Mouse (Mus musculus): ENCODE data around the gene Cap1.

The Cap1 gene

GRCm38 (mm10) chr4:122886579-122887254 is 861 bp upstream of the Cap1 start:
- peak; percentile 76 for DNase-seq (ENCODE audit: low read depth)

GRCm38 (mm10) chr4:122884481-122885340 is 1.1 kb downstream of the Cap1 start:
- peak; percentile 76 for DNase-seq (ENCODE audit: low read depth)

- DNase-seq (ENCODE audit: low read depth): peak; percentile 74
These were observed 1.8 kb downstream of the Cap1 start for GRCm38 (mm10) chr4:122884051-122884450.

GRCm38 (mm10) chr4:122883294-122883693 is 2.6 kb downstream of the Cap1 start:
- DNase-seq (ENCODE audit: low read depth): peak; percentile 44

GRCm38 (mm10) chr4:122882544-122882943 is 3.3 kb downstream of the Cap1 start:
- DNase-seq (ENCODE audit: low read depth): no peak

- peak; percentile 59 for DNase-seq (ENCODE audit: low read depth)
These were observed 7.4 kb downstream of the Cap1 start for GRCm38 (mm10) chr4:122878333-122879070.

- DNase-seq (ENCODE audit: low read depth): no peak
These were observed 12.3 kb downstream of the Cap1 start for GRCm38 (mm10) chr4:122873512-122873911.

GRCm38 (mm10) chr4:122873003-122873402 is 12.9 kb downstream of the Cap1 start:
- DNase-seq (ENCODE audit: low read depth): peak; percentile 74

GRCm38 (mm10) chr4:122871989-122872388 is 13.9 kb downstream of the Cap1 start:
- peak; percentile 87 for DNase-seq (ENCODE audit: low read depth)

GRCm38 (mm10) chr4:122871269-122871668 is 14.6 kb downstream of the Cap1 start:
- DNase-seq (ENCODE audit: low read depth): no peak

GRCm38 (mm10) chr4:122870741-122871140 is 15.1 kb downstream of the Cap1 start:
- no peak for DNase-seq (ENCODE audit: low read depth)

GRCm38 (mm10) chr4:122870027-122870426 is 15.8 kb downstream of the Cap1 start:
- peak; percentile 67 for DNase-seq (ENCODE audit: low read depth)

GRCm38 (mm10) chr4:122868041-122868440 is 17.8 kb downstream of the Cap1 start:
- peak; percentile 93 for DNase-seq (ENCODE audit: low read depth)

- DNase-seq (ENCODE audit: low read depth): no peak
These were observed 24.0 kb downstream of the Cap1 start for GRCm38 (mm10) chr4:122861836-122862235.

GRCm38 (mm10) chr4:122859096-122859674 is 26.7 kb downstream of the Cap1 start:
- no peak for DNase-seq (ENCODE audit: low read depth)

GRCm38 (mm10) chr4:122857909-122858308 is 27.9 kb downstream of the Cap1 start:
- DNase-seq (ENCODE audit: low read depth): peak; percentile 41

GRCm38 (mm10) chr4:122854770-122855169 is 31.1 kb downstream of the Cap1 start:
- no peak for DNase-seq (ENCODE audit: low read depth)

- DNase-seq (ENCODE audit: low read depth): no peak
These were observed 32.2 kb downstream of the Cap1 start for GRCm38 (mm10) chr4:122853691-122854090.

GRCm38 (mm10) chr4:122851535-122851934 is 34.3 kb downstream of the Cap1 start:
- DNase-seq (ENCODE audit: low read depth): no peak

- DNase-seq (ENCODE audit: low read depth): peak; percentile 82
These were observed 37.7 kb downstream of the Cap1 start for GRCm38 (mm10) chr4:122848150-122848621.

- DNase-seq (ENCODE audit: low read depth): peak; percentile 92
These were observed 47.4 kb downstream of the Cap1 start for GRCm38 (mm10) chr4:122838416-122838815.

GRCm38 (mm10) chr4:122837994-122838393 is 47.9 kb downstream of the Cap1 start:
- DNase-seq (ENCODE audit: low read depth): no peak

Data from 416B (cell line).